16 mouse cellular contexts compared by ENCODE assay signal in the genomic region with DNA sequence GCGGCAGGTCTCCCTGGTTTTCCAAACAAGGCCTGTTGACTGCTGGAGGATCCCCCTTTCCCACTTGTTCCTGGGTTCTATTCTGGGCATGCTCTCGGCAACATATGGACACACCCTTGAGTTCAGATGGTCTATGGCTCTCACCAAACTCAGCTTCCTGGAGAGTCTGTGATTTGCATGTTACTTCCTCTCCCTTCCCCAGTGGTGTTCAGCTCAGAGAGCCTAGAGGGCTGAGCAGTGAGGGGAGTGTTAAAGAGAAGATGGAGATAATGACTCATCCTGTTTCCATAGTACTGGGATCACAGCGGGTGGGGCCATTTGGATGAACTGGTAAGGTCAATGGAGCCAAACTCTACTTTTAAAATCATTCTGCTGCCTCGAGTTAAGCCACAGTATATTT.
A peak's percentile ranks its signal among the peaks of the same experiment; 100 is the strongest.
DNase-seq lines count a peak whose midpoint lies in the region; ATAC-seq and TF ChIP-seq lines count a peak whose summit lies in the region.
"Had no signal": no experiment of that assay in that cellular context is flagged by ENCODE, and none has a peak within 500 bp of the region (broad histone marks: within the 10 kb centered on the region; RNA-seq: fewer than 3 reads in every experiment).

No protein-coding gene starts in this region.

- no peaks in the 10 kb centered on the region for H3K9me3 ChIP-seq in heart, embryonic 12.5 days (replicated peaks)
- no peaks in the 10 kb centered on the region for H3K9me3 ChIP-seq in heart, embryonic 10.5 days
- H3K9me3 ChIP-seq: embryonic facial prominence, embryonic 13.5 days; intestine, embryonic 15.5 days had no signal

- TF ChIP-seq CTCF in bone marrow macrophage, adult 2 months (IDR thresholded peaks at IDR 0.05; ENCODE audit: low read depth, low read length), result no peak

- H3K4me2 ChIP-seq in heart, embryonic 12.5 days, result no peak overlapping the region
- H3K4me2 ChIP-seq: embryonic facial prominence, embryonic 13.5 days; heart, embryonic 11.5 days; intestine, embryonic 15.5 days; liver, embryonic 11.5 days; lung, embryonic 14.5 days had no signal

- 0 out of 2 replicates have a peak, but pooled peaks cover 4% of the 10 kb centered on the region for H3K36me3 ChIP-seq in heart, embryonic 12.5 days
- H3K36me3 ChIP-seq in heart, embryonic 10.5 days, result no peaks in the 10 kb centered on the region
- H3K36me3 ChIP-seq: embryonic facial prominence, embryonic 13.5 days; intestine, embryonic 15.5 days had no signal

- peaks cover 17% of the 10 kb centered on the region for H3K4me1 ChIP-seq in heart, embryonic 12.5 days (replicated peaks)
- peaks cover 20% of the 10 kb centered on the region for H3K4me1 ChIP-seq in heart, embryonic 10.5 days
- peaks cover 45% of the 10 kb centered on the region for H3K4me1 ChIP-seq in bone marrow macrophage, adult 2 months (ENCODE audit: control insufficient read depth, insufficient read depth, low read length)

- H3K4me3 ChIP-seq in heart, embryonic 12.5 days, result no peak overlapping the region
- H3K4me3 ChIP-seq in heart, embryonic 10.5 days, result no peak overlapping the region
- no peak overlapping the region for H3K4me3 ChIP-seq in bone marrow macrophage, adult 2 months (ENCODE audit: insufficient read depth, low read length)
- H3K4me3 ChIP-seq: embryonic facial prominence, embryonic 13.5 days; intestine, embryonic 15.5 days; myocyte had no signal

- WGBS in heart, embryonic 12.5 days, result 52% methylated on average over 4 of the region's 4 CpGs
- WGBS in heart, embryonic 10.5 days, result 56% methylated on average over 4 of the region's 4 CpGs

- no peak overlapping the region for H3K9ac ChIP-seq in heart, embryonic 12.5 days
- H3K9ac ChIP-seq: embryonic facial prominence, embryonic 13.5 days; intestine, embryonic 15.5 days; lung, embryonic 14.5 days had no signal

- DNase-seq in heart, embryonic 10.5 days (ENCODE audit: low spot score), result no peak
- peak; percentile 7 for DNase-seq in CD4-positive helper T cell, adult 2 months (ENCODE audit: low read depth, low spot score)
- DNase-seq in testis, postnatal 10 days (ENCODE audit: low spot score), result no peak
- no peak for DNase-seq in neural tube, embryonic 10.5 days (ENCODE audit: extremely low spot score, low spot score)
- no peak for DNase-seq in layer of hippocampus, adult 11-12 months (ENCODE audit: low spot score)
- DNase-seq: adrenal gland, postnatal 36 days; gastrocnemius, postnatal 25 days; lung, embryonic 14.5 days had no signal

- TF ChIP-seq POLR2A in bone marrow macrophage, adult 2 months (IDR thresholded peaks at IDR 0.05; ENCODE audit: borderline replicate concordance, low read depth, low read length), result no peak

- no peaks in the 10 kb centered on the region for H3K27me3 ChIP-seq in heart, embryonic 12.5 days (replicated peaks)
- H3K27me3 ChIP-seq in heart, embryonic 10.5 days (ENCODE audit: insufficient read depth, poor library complexity, severe bottlenecking), result no peaks in the 10 kb centered on the region
- H3K27me3 ChIP-seq: intestine, embryonic 15.5 days had no signal

- ATAC-seq in heart, embryonic 12.5 days (ENCODE audit: insufficient number of reproducible peaks, low FRiP score), result peak; percentile 33; the same call in 1 of the 2 replicates
- ATAC-seq in neutrophil, adult 5-6 weeks (ENCODE audit: extremely low read depth, insufficient number of reproducible peaks, low FRiP score, poor library complexity, severe bottlenecking), result peak; percentile 56
- ATAC-seq: intestine, embryonic 15.5 days had no signal

- H3K27ac ChIP-seq in heart, embryonic 12.5 days (ENCODE audit: poor library complexity, severe bottlenecking), result no peak overlapping the region
- H3K27ac ChIP-seq in heart, embryonic 10.5 days, result no peak overlapping the region
- peak overlapping the region; percentile 27 for H3K27ac ChIP-seq in bone marrow macrophage, adult 2 months (ENCODE audit: insufficient read depth, low read depth, low read length)
- H3K27ac ChIP-seq: embryonic facial prominence, embryonic 13.5 days; intestine, embryonic 15.5 days had no signal
